Mouse (Mus musculus): ENCODE results near the gene Mcidas. TPM values are rescaled to one million over a fixed set of nuclear protein-coding genes. Genes with fewer than 3 reads are reported as not detected.
A peak's percentile ranks its signal among the peaks of the same experiment; 100 is the strongest.

The Mcidas gene
- polyA plus RNA-seq, 1 experiment from 2014 or later = not detected

GRCm38 (mm10) chr13:112985605-112986450, 7.8 kb upstream of the Mcidas start:
- no peak for DNase-seq (ENCODE audit: low spot score)
- 11% methylated on average over 18 of the region's 18 CpGs for WGBS
- H3K4me2 ChIP-seq (ENCODE audit: low read length) = no peak overlapping the region
- no peak overlapping the region for H3K27ac ChIP-seq (ENCODE audit: low read depth)
- peaks cover 69% of the 10 kb centered on the region for H3K27me3 ChIP-seq (replicated peaks; ENCODE audit: control insufficient read depth, insufficient read depth, low read length)
- H3K36me3 ChIP-seq (ENCODE audit: control insufficient read depth, insufficient read depth, low read length) = no peaks in the 10 kb centered on the region
- peaks cover 23% of the 10 kb centered on the region for H3K4me1 ChIP-seq (replicated peaks; ENCODE audit: control insufficient read depth, insufficient read depth, low read length)
- no peak for ATAC-seq (replicated peaks; ENCODE audit: low FRiP score, low TSS enrichment, low read depth)
- H3K9me3 ChIP-seq (ENCODE audit: control insufficient read depth, low read length) = no peaks in the 10 kb centered on the region
- H3K4me3 ChIP-seq (ENCODE audit: low read depth, low read length) = no peak overlapping the region
- no peak overlapping the region for H3K9ac ChIP-seq (ENCODE audit: low read length)

DNA sequence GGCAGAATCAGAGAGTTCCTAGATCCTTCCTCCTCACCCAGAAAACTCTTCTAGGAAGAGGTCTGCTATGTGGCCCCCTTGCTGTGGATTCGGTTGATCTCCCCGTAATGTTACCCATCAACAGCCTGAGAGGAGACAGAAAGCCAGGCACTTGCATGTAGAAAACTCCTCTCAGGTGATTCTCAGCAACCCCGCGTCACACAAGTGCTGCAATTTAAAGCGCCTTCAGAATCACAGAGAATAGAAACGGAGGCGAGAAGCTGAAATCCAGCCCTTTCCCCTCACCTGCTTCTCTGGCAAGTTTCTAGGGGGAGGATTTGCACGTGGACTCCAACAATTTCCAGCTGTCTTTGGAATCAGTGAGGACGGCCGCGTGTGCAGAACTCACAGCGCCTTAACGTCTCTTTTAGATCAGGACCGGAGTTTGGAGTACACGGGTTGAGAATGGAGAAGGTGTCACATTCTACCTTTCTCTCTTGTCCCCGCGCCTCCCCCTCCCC, 7.1 kb upstream of the Mcidas start:
- Histone ChIP-seq H3K4me3 (ENCODE audit: low read depth, low read length) (0 out of 2 replicates have a peak overlapping the region, but pooled peaks have one; percentile 51), H3K9me3 (ENCODE audit: control insufficient read depth, low read length) (no peaks in the 10 kb centered on the region), H3K9ac (ENCODE audit: low read length) (no peak overlapping the region), H3K4me2 (ENCODE audit: low read length) (peak overlapping the region; percentile 99), H3K27me3 (replicated peaks; ENCODE audit: control insufficient read depth, insufficient read depth, low read length) (peaks cover 73% of the 10 kb centered on the region), H3K36me3 (ENCODE audit: control insufficient read depth, insufficient read depth, low read length) (no peaks in the 10 kb centered on the region), H3K4me1 (replicated peaks; ENCODE audit: control insufficient read depth, insufficient read depth, low read length) (peaks cover 23% of the 10 kb centered on the region), H3K27ac (ENCODE audit: low read depth) (no peak overlapping the region)
- DNase-seq (ENCODE audit: low spot score) (peak; percentile 58), ATAC-seq (replicated peaks; ENCODE audit: low FRiP score, low TSS enrichment, low read depth) (no peak)
- 2% methylated on average over 17 of the region's 17 CpGs for WGBS

GRCm38 (mm10) chr13:112987532-112987943, 6.1 kb upstream of the Mcidas start, which contains the start of gene Ccno:
TSS of gene Ccno (plus strand) at chr13:112987802.
- peak; percentile 91 for DNase-seq (ENCODE audit: low spot score)
- under 1% methylated on average over 47 of the region's 47 CpGs for WGBS

GRCm38 (mm10) chr13:112987991-112988390, 5.7 kb upstream of the Mcidas start:
- no peak for DNase-seq (ENCODE audit: low spot score)
- WGBS = under 1% methylated on average over 39 of the region's 39 CpGs

More at GRCm38 (mm10) chr13:112987532-112987943, 6.1 kb upstream of the Mcidas start, which contains the start of gene Ccno:
- Histone ChIP-seq H3K4me2 (ENCODE audit: low read length) (peak within 1 kb of the TSS; percentile 99), H3K36me3 (ENCODE audit: control insufficient read depth, insufficient read depth, low read length) (no peaks in the 10 kb centered on the region), H3K4me3 (ENCODE audit: low read depth, low read length) (peak within 1 kb of the TSS; percentile 51), H3K27ac (ENCODE audit: low read depth) (no peak within 1 kb of the TSS), H3K9me3 (ENCODE audit: control insufficient read depth, low read length) (no peaks in the 10 kb centered on the region), H3K4me1 (replicated peaks; ENCODE audit: control insufficient read depth, insufficient read depth, low read length) (peaks cover 23% of the 10 kb centered on the region), H3K27me3 (replicated peaks; ENCODE audit: control insufficient read depth, insufficient read depth, low read length) (peaks cover 76% of the 10 kb centered on the region), H3K9ac (ENCODE audit: low read length) (peak within 1 kb of the TSS; percentile 40)
- peak; percentile 97 for ATAC-seq (replicated peaks; ENCODE audit: low FRiP score, low TSS enrichment, low read depth)

DNA sequence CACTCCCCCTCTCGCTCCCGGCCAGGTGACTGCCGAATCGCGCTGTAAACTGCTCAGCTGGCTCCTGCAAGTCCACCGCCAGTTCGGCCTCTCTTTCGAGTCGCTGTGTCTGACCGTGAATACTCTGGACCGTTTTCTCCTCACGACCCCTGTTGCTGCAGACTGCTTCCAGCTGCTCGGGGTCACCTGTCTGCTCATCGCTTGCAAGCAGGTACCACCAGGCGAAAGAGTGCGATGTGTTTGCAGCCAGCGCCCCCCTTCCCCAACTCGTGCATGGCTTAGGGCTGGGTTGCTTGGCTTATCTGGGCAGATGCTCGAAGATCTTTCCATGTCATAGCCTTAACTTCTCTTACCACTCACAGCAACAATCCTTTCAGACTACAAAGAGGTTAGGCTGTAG, 4.8 kb upstream of the Mcidas start:
- H3K4me3 ChIP-seq (ENCODE audit: low read depth, low read length) = peak overlapping the region; percentile 51; the same call in 1 of the 2 replicates
- peak; percentile 69 for DNase-seq (ENCODE audit: low spot score)
- H3K4me1 ChIP-seq (replicated peaks; ENCODE audit: control insufficient read depth, insufficient read depth, low read length) = peaks cover 28% of the 10 kb centered on the region
- H3K36me3 ChIP-seq (ENCODE audit: control insufficient read depth, insufficient read depth, low read length) = no peaks in the 10 kb centered on the region
- 2% methylated on average over 19 of the region's 19 CpGs for WGBS
- no peak overlapping the region for H3K27ac ChIP-seq (ENCODE audit: low read depth)
- H3K4me2 ChIP-seq (ENCODE audit: low read length) = peak overlapping the region; percentile 99
- ATAC-seq (replicated peaks; ENCODE audit: low FRiP score, low TSS enrichment, low read depth) = no peak
- peaks cover 88% of the 10 kb centered on the region for H3K27me3 ChIP-seq (replicated peaks; ENCODE audit: control insufficient read depth, insufficient read depth, low read length)
- H3K9me3 ChIP-seq (ENCODE audit: control insufficient read depth, low read length) = no peaks in the 10 kb centered on the region
- H3K9ac ChIP-seq (ENCODE audit: low read length) = no peak overlapping the region

More at GRCm38 (mm10) chr13:112987991-112988390, 5.7 kb upstream of the Mcidas start:
- peak overlapping the region; percentile 40 for H3K9ac ChIP-seq (ENCODE audit: low read length)
- peak overlapping the region; percentile 51 for H3K4me3 ChIP-seq (ENCODE audit: low read depth, low read length)
- peaks cover 23% of the 10 kb centered on the region for H3K4me1 ChIP-seq (replicated peaks; ENCODE audit: control insufficient read depth, insufficient read depth, low read length)
- no peak overlapping the region for H3K27ac ChIP-seq (ENCODE audit: low read depth)
- H3K27me3 ChIP-seq (replicated peaks; ENCODE audit: control insufficient read depth, insufficient read depth, low read length) = peaks cover 79% of the 10 kb centered on the region
- H3K9me3 ChIP-seq (ENCODE audit: control insufficient read depth, low read length) = no peaks in the 10 kb centered on the region
- H3K4me2 ChIP-seq (ENCODE audit: low read length) = peak overlapping the region; percentile 99
- ATAC-seq (replicated peaks; ENCODE audit: low FRiP score, low TSS enrichment, low read depth) = peak; percentile 23
- no peaks in the 10 kb centered on the region for H3K36me3 ChIP-seq (ENCODE audit: control insufficient read depth, insufficient read depth, low read length)

DNA sequence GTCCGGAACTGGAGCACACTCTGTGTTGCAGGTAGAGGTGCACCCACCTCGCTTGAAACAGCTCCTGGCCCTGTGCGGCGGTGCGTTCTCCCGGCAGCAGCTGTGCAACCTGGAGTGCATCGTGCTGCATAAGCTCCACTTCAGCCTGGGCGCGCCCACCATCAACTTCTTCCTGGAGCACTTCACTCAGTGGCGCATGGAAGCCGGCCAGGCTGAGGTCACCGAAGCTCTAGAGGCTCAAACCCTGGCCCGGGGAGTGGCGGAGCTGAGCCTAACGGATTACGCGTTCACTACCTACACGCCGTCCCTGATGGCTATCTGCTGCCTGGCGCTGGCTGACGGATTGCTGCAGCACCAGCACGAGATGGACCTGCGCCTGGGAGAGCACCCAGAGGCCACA, 4.1 kb upstream of the Mcidas start:
- WGBS = 2% methylated on average over 23 of the region's 23 CpGs
- Histone ChIP-seq H3K9ac (ENCODE audit: low read length) (no peak overlapping the region), H3K4me2 (ENCODE audit: low read length) (peak overlapping the region; percentile 28; the same call in 1 of the 2 replicates), H3K4me1 (replicated peaks; ENCODE audit: control insufficient read depth, insufficient read depth, low read length) (peaks cover 35% of the 10 kb centered on the region), H3K27me3 (replicated peaks; ENCODE audit: control insufficient read depth, insufficient read depth, low read length) (peaks cover 88% of the 10 kb centered on the region), H3K36me3 (ENCODE audit: control insufficient read depth, insufficient read depth, low read length) (no peaks in the 10 kb centered on the region), H3K27ac (ENCODE audit: low read depth) (no peak overlapping the region), H3K9me3 (ENCODE audit: control insufficient read depth, low read length) (no peaks in the 10 kb centered on the region), H3K4me3 (ENCODE audit: low read depth, low read length) (no peak overlapping the region)
- ATAC-seq (replicated peaks; ENCODE audit: low FRiP score, low TSS enrichment, low read depth) (no peak), DNase-seq (ENCODE audit: low spot score) (peak; percentile 70)

- no peak overlapping the region for H3K9ac ChIP-seq (ENCODE audit: low read length)
- ATAC-seq (replicated peaks; ENCODE audit: low FRiP score, low TSS enrichment, low read depth) = no peak
- no peak overlapping the region for H3K27ac ChIP-seq (ENCODE audit: low read depth)
- no peak for DNase-seq (ENCODE audit: low spot score)
- WGBS = 13% methylated on average over 4 of the region's 4 CpGs
- H3K36me3 ChIP-seq (ENCODE audit: control insufficient read depth, insufficient read depth, low read length) = no peaks in the 10 kb centered on the region
- peaks cover 91% of the 10 kb centered on the region for H3K27me3 ChIP-seq (replicated peaks; ENCODE audit: control insufficient read depth, insufficient read depth, low read length)
- H3K4me3 ChIP-seq (ENCODE audit: low read depth, low read length) = no peak overlapping the region
- H3K4me2 ChIP-seq (ENCODE audit: low read length) = no peak overlapping the region
- H3K4me1 ChIP-seq (replicated peaks; ENCODE audit: control insufficient read depth, insufficient read depth, low read length) = peaks cover 35% of the 10 kb centered on the region
- no peaks in the 10 kb centered on the region for H3K9me3 ChIP-seq (ENCODE audit: control insufficient read depth, low read length)
These were observed 3.3 kb upstream of the Mcidas start for GRCm38 (mm10) chr13:112990346-112990745.

DNA sequence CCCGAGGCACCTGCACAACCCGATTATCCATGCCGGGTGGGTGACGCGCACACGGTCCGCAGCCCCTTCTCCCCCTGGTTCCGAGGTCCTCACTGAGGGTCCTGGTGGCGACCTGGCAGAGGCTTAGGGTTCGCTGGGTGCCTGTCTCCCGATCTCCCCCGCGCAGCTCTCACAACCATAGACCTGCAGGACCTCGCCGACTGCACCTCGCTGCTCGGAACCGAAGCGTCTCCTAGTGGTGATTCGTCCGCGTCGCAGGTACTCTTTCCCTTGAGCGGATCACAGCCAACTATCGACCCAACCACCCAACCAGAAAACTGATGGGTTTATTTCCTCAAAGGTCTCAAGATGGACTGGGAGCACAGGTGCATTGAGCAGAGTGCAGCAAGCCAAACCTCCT, 546 bp downstream of the Mcidas start:
- Histone ChIP-seq H3K9ac (ENCODE audit: low read length) (no peak overlapping the region), H3K9me3 (ENCODE audit: control insufficient read depth, low read length) (no peaks in the 10 kb centered on the region), H3K27me3 (replicated peaks; ENCODE audit: control insufficient read depth, insufficient read depth, low read length) (peaks cover 95% of the 10 kb centered on the region), H3K4me2 (ENCODE audit: low read length) (peak overlapping the region; percentile 61), H3K4me3 (ENCODE audit: low read depth, low read length) (peak overlapping the region; percentile 26), H3K4me1 (replicated peaks; ENCODE audit: control insufficient read depth, insufficient read depth, low read length) (peaks cover 26% of the 10 kb centered on the region; the same call in 1 of the 2 replicates), H3K36me3 (ENCODE audit: control insufficient read depth, insufficient read depth, low read length) (no peaks in the 10 kb centered on the region), H3K27ac (ENCODE audit: low read depth) (no peak overlapping the region)
- ATAC-seq (replicated peaks; ENCODE audit: low FRiP score, low TSS enrichment, low read depth) = peak; percentile 55
- DNase-seq (ENCODE audit: low spot score) = peak; percentile 74
- WGBS = under 1% methylated on average over 25 of the region's 25 CpGs

Measured in intestine, embryonic 14.5 days (tissue).